Mouse (Mus musculus): ENCODE data around the gene Enpp5. TPM values are rescaled to one million over a fixed set of nuclear protein-coding genes. Genes with fewer than 3 reads are reported as not detected.

The Enpp5 gene
- polyA plus RNA-seq, 1 experiment from 2014 or later, result 30.1 TPM

GRCm38 (mm10) chr17:44057123-44057522, 21.5 kb upstream of the Enpp5 start:
- no peaks in the 10 kb centered on the region for H3K27me3 ChIP-seq (ENCODE audit: control insufficient read depth, insufficient read depth, low read depth, low read length)
- no peak overlapping the region for H3K4me2 ChIP-seq (ENCODE audit: low read depth, low read length)
- no peaks in the 10 kb centered on the region for H3K36me3 ChIP-seq (ENCODE audit: control insufficient read depth, insufficient read depth, low read length)
- 88% methylated on average over 1 of the region's 1 CpGs for WGBS
- no peaks in the 10 kb centered on the region for H3K9me3 ChIP-seq (ENCODE audit: control insufficient read depth, low read length)
- no peak overlapping the region for H3K4me3 ChIP-seq (ENCODE audit: low read length)
- no peaks in the 10 kb centered on the region for H3K4me1 ChIP-seq (replicated peaks; ENCODE audit: control insufficient read depth, insufficient read depth, low read length)
- no peak overlapping the region for H3K27ac ChIP-seq (ENCODE audit: low read length)
- no peak for ATAC-seq (ENCODE audit: low read depth)
- no peak overlapping the region for H3K9ac ChIP-seq (ENCODE audit: low read length)

- Histone ChIP-seq H3K27ac (ENCODE audit: low read length) (no peak overlapping the region), H3K27me3 (ENCODE audit: control insufficient read depth, insufficient read depth, low read depth, low read length) (no peaks in the 10 kb centered on the region), H3K36me3 (ENCODE audit: control insufficient read depth, insufficient read depth, low read length) (no peaks in the 10 kb centered on the region), H3K4me2 (ENCODE audit: low read depth, low read length) (no peak overlapping the region), H3K9ac (ENCODE audit: low read length) (no peak overlapping the region), H3K9me3 (ENCODE audit: control insufficient read depth, low read length) (no peaks in the 10 kb centered on the region), H3K4me1 (replicated peaks; ENCODE audit: control insufficient read depth, insufficient read depth, low read length) (no peaks in the 10 kb centered on the region), H3K4me3 (ENCODE audit: low read length) (no peak overlapping the region)
- no peak for ATAC-seq (ENCODE audit: low read depth)
Measured at GRCm38 (mm10) chr17:44058145-44058544, 20.5 kb upstream of the Enpp5 start.

GRCm38 (mm10) chr17:44060781-44061180, 17.8 kb upstream of the Enpp5 start:
- Histone ChIP-seq H3K9me3 (ENCODE audit: control insufficient read depth, low read length) (no peaks in the 10 kb centered on the region), H3K36me3 (ENCODE audit: control insufficient read depth, insufficient read depth, low read length) (no peaks in the 10 kb centered on the region), H3K27ac (ENCODE audit: low read length) (no peak overlapping the region), H3K4me2 (ENCODE audit: low read depth, low read length) (no peak overlapping the region), H3K4me1 (replicated peaks; ENCODE audit: control insufficient read depth, insufficient read depth, low read length) (no peaks in the 10 kb centered on the region), H3K27me3 (ENCODE audit: control insufficient read depth, insufficient read depth, low read depth, low read length) (no peaks in the 10 kb centered on the region), H3K9ac (ENCODE audit: low read length) (no peak overlapping the region), H3K4me3 (ENCODE audit: low read length) (no peak overlapping the region)
- ATAC-seq (ENCODE audit: low read depth), result no peak
- WGBS, result 93% methylated on average over 1 of the region's 1 CpGs

- Histone ChIP-seq H3K4me2 (ENCODE audit: low read depth, low read length) (no peak overlapping the region), H3K4me3 (ENCODE audit: low read length) (no peak overlapping the region), H3K4me1 (replicated peaks; ENCODE audit: control insufficient read depth, insufficient read depth, low read length) (no peaks in the 10 kb centered on the region), H3K27me3 (ENCODE audit: control insufficient read depth, insufficient read depth, low read depth, low read length) (no peaks in the 10 kb centered on the region), H3K36me3 (ENCODE audit: control insufficient read depth, insufficient read depth, low read length) (no peaks in the 10 kb centered on the region), H3K27ac (ENCODE audit: low read length) (no peak overlapping the region), H3K9ac (ENCODE audit: low read length) (no peak overlapping the region), H3K9me3 (ENCODE audit: control insufficient read depth, low read length) (no peaks in the 10 kb centered on the region)
- 72% methylated on average over 5 of the region's 5 CpGs for WGBS
- no peak for ATAC-seq (ENCODE audit: low read depth)
Measured at GRCm38 (mm10) chr17:44061289-44061890, 17.2 kb upstream of the Enpp5 start.

- no peak for ATAC-seq (ENCODE audit: low read depth)
- 70% methylated on average over 6 of the region's 6 CpGs for WGBS
- H3K36me3 ChIP-seq (ENCODE audit: control insufficient read depth, insufficient read depth, low read length), result no peaks in the 10 kb centered on the region
Measured at GRCm38 (mm10) chr17:44068876-44069275, 9.7 kb upstream of the Enpp5 start.

GRCm38 (mm10) chr17:44071680-44072079, 6.9 kb upstream of the Enpp5 start:
- H3K27ac ChIP-seq (ENCODE audit: low read length), result no peak overlapping the region
- ATAC-seq (ENCODE audit: low read depth), result no peak
- no peaks in the 10 kb centered on the region for H3K4me1 ChIP-seq (replicated peaks; ENCODE audit: control insufficient read depth, insufficient read depth, low read length)
- H3K27me3 ChIP-seq (ENCODE audit: control insufficient read depth, insufficient read depth, low read depth, low read length), result no peaks in the 10 kb centered on the region
- H3K4me2 ChIP-seq (ENCODE audit: low read depth, low read length), result no peak overlapping the region
- no peak overlapping the region for H3K9ac ChIP-seq (ENCODE audit: low read length)
- no peak overlapping the region for H3K4me3 ChIP-seq (ENCODE audit: low read length)
- H3K9me3 ChIP-seq (ENCODE audit: control insufficient read depth, low read length), result no peaks in the 10 kb centered on the region
- no peaks in the 10 kb centered on the region for H3K36me3 ChIP-seq (ENCODE audit: control insufficient read depth, insufficient read depth, low read length)

More at GRCm38 (mm10) chr17:44068876-44069275, 9.7 kb upstream of the Enpp5 start:
- H3K9me3 ChIP-seq (ENCODE audit: control insufficient read depth, low read length), result no peaks in the 10 kb centered on the region
- H3K4me1 ChIP-seq (replicated peaks; ENCODE audit: control insufficient read depth, insufficient read depth, low read length), result no peaks in the 10 kb centered on the region
- H3K27ac ChIP-seq (ENCODE audit: low read length), result no peak overlapping the region
- H3K9ac ChIP-seq (ENCODE audit: low read length), result no peak overlapping the region
- H3K27me3 ChIP-seq (ENCODE audit: control insufficient read depth, insufficient read depth, low read depth, low read length), result no peaks in the 10 kb centered on the region
- no peak overlapping the region for H3K4me2 ChIP-seq (ENCODE audit: low read depth, low read length)
- no peak overlapping the region for H3K4me3 ChIP-seq (ENCODE audit: low read length)

GRCm38 (mm10) chr17:44075601-44076000, 3.0 kb upstream of the Enpp5 start:
- H3K4me2 ChIP-seq (ENCODE audit: low read depth, low read length), result no peak overlapping the region
- WGBS, result 71% methylated on average over 3 of the region's 3 CpGs

GRCm38 (mm10) chr17:44076051-44076680, 2.4 kb upstream of the Enpp5 start:
- ATAC-seq (ENCODE audit: low read depth), result no peak
- Histone ChIP-seq H3K27ac (ENCODE audit: low read length) (no peak overlapping the region), H3K9ac (ENCODE audit: low read length) (no peak overlapping the region), H3K27me3 (ENCODE audit: control insufficient read depth, insufficient read depth, low read depth, low read length) (no peaks in the 10 kb centered on the region), H3K4me3 (ENCODE audit: low read length) (no peak overlapping the region), H3K9me3 (ENCODE audit: control insufficient read depth, low read length) (no peaks in the 10 kb centered on the region), H3K36me3 (ENCODE audit: control insufficient read depth, insufficient read depth, low read length) (no peaks in the 10 kb centered on the region), H3K4me2 (ENCODE audit: low read depth, low read length) (no peak overlapping the region), H3K4me1 (replicated peaks; ENCODE audit: control insufficient read depth, insufficient read depth, low read length) (no peaks in the 10 kb centered on the region)
- 45% methylated on average over 6 of the region's 6 CpGs for WGBS

More at GRCm38 (mm10) chr17:44075601-44076000, 3.0 kb upstream of the Enpp5 start:
- no peaks in the 10 kb centered on the region for H3K9me3 ChIP-seq (ENCODE audit: control insufficient read depth, low read length)
- no peak overlapping the region for H3K27ac ChIP-seq (ENCODE audit: low read length)
- no peak overlapping the region for H3K4me3 ChIP-seq (ENCODE audit: low read length)
- H3K36me3 ChIP-seq (ENCODE audit: control insufficient read depth, insufficient read depth, low read length), result no peaks in the 10 kb centered on the region
- no peaks in the 10 kb centered on the region for H3K4me1 ChIP-seq (replicated peaks; ENCODE audit: control insufficient read depth, insufficient read depth, low read length)
- H3K27me3 ChIP-seq (ENCODE audit: control insufficient read depth, insufficient read depth, low read depth, low read length), result no peaks in the 10 kb centered on the region
- no peak for ATAC-seq (ENCODE audit: low read depth)
- no peak overlapping the region for H3K9ac ChIP-seq (ENCODE audit: low read length)

GRCm38 (mm10) chr17:44077146-44077842, 1.3 kb upstream of the Enpp5 start:
- Histone ChIP-seq H3K4me1 (replicated peaks; ENCODE audit: control insufficient read depth, insufficient read depth, low read length) (no peaks in the 10 kb centered on the region), H3K36me3 (ENCODE audit: control insufficient read depth, insufficient read depth, low read length) (no peaks in the 10 kb centered on the region), H3K9ac (ENCODE audit: low read length) (no peak overlapping the region), H3K4me2 (ENCODE audit: low read depth, low read length) (no peak overlapping the region), H3K4me3 (ENCODE audit: low read length) (no peak overlapping the region), H3K27me3 (ENCODE audit: control insufficient read depth, insufficient read depth, low read depth, low read length) (no peaks in the 10 kb centered on the region), H3K9me3 (ENCODE audit: control insufficient read depth, low read length) (no peaks in the 10 kb centered on the region), H3K27ac (ENCODE audit: low read length) (no peak overlapping the region)
- no peak for ATAC-seq (ENCODE audit: low read depth)
- 68% methylated on average over 12 of the region's 12 CpGs for WGBS

All from lung, embryonic 16.5 days (tissue).